Mouse (Mus musculus): ENCODE measurements around the gene BC005537.
"Not testable (repeated sequence)": the region's sequence is repeated elsewhere in the genome, so short reads cannot be mapped to it uniquely, and the experiment has no call there.

Gene BC005537

GRCm38 (mm10) chr13:24799925-24800673 lies 1.4 kb upstream of the BC005537 start:
- peak; percentile 54 for DNase-seq (ENCODE audit: low spot score in 2 of 2)

GRCm38 (mm10) chr13:24800674-24801307 lies 666 bp upstream of the BC005537 start:
- DNase-seq (ENCODE audit: low spot score in 2 of 2) = peak; percentile 94 to 95

- DNase-seq (ENCODE audit: low spot score in 2 of 2) = no peak
Measured at GRCm38 (mm10) chr13:24802131-24802691, 754 bp downstream of the BC005537 start.

- no peak for DNase-seq (ENCODE audit: low spot score in 2 of 2)
Measured at GRCm38 (mm10) chr13:24803196-24803595, 1.7 kb downstream of the BC005537 start.

- no peak for DNase-seq (ENCODE audit: low spot score in 2 of 2)
Measured at GRCm38 (mm10) chr13:24806079-24806478, 4.6 kb downstream of the BC005537 start.

- no peak for DNase-seq (ENCODE audit: low spot score in 2 of 2)
Measured at GRCm38 (mm10) chr13:24812521-24812920, 11.1 kb downstream of the BC005537 start.

GRCm38 (mm10) chr13:24814616-24815015 lies 13.2 kb downstream of the BC005537 start:
- no peak for DNase-seq (ENCODE audit: low spot score in 2 of 2)

GRCm38 (mm10) chr13:24816125-24817092 lies 15.0 kb downstream of the BC005537 start:
- DNase-seq (ENCODE audit: low spot score in 2 of 2) = no peak

- no peak for DNase-seq (ENCODE audit: low spot score in 2 of 2)
Measured at GRCm38 (mm10) chr13:24819931-24820330, 18.5 kb downstream of the BC005537 start.

GRCm38 (mm10) chr13:24822663-24823343 lies 21.3 kb downstream of the BC005537 start:
- DNase-seq (ENCODE audit: low spot score in 2 of 2) = no peak

- no peak for DNase-seq (ENCODE audit: low spot score in 2 of 2)
Measured at GRCm38 (mm10) chr13:24824647-24825046, 23.2 kb downstream of the BC005537 start.

GRCm38 (mm10) chr13:24825587-24825986 lies 24.1 kb downstream of the BC005537 start:
- no peak for DNase-seq (ENCODE audit: low spot score in 2 of 2)

GRCm38 (mm10) chr13:24826116-24826515 lies 24.7 kb downstream of the BC005537 start:
- no peak for DNase-seq (ENCODE audit: low spot score in 2 of 2)

GRCm38 (mm10) chr13:24830756-24831352 lies 29.4 kb downstream of the BC005537 start:
- no peak for DNase-seq (ENCODE audit: low spot score in 2 of 2)

GRCm38 (mm10) chr13:24831353-24832130 lies 30.1 kb downstream of the BC005537 start, which contains the start of the genes Acot13 and Tdp2:
TSS of gene Acot13 (minus strand) at chr13:24831540.
TSS of gene Tdp2 (plus strand) at chr13:24831679.
- DNase-seq (ENCODE audit: low spot score in 2 of 2) = peak; percentile 89 to 92

- DNase-seq (ENCODE audit: low spot score in 2 of 2) = no peak
Measured at GRCm38 (mm10) chr13:24832131-24832810, 30.8 kb downstream of the BC005537 start.

GRCm38 (mm10) chr13:24832811-24833155 lies 31.3 kb downstream of the BC005537 start:
- no peak for DNase-seq (ENCODE audit: low spot score in 2 of 2)

- not testable (repeated sequence) for DNase-seq (ENCODE audit: low spot score in 2 of 2)
Measured at GRCm38 (mm10) chr13:24837765-24838164, 36.3 kb downstream of the BC005537 start.

- no peak for DNase-seq (ENCODE audit: low spot score in 2 of 2)
Measured at GRCm38 (mm10) chr13:24839831-24840230, 38.4 kb downstream of the BC005537 start.
